Mouse (Mus musculus) CD4-positive, CD25-positive, alpha-beta regulatory T cell, adult 4 months (primary cell): ENCODE data around the gene Clba1. TPM values are rescaled to one million over a fixed set of nuclear protein-coding genes. Genes with fewer than 3 reads are reported as not detected.
"Not testable (repeated sequence)": the region's sequence is repeated elsewhere in the genome, so short reads cannot be mapped to it uniquely, and the experiment has no call there.

Experiments
- ATAC-seq: one replicate; pipeline ENCODE4 v1.8.0; 2017
- polyA plus RNA-seq, 2 experiments: library from polyadenylated mRNA; unstranded; fragments of 100-300 nt; shearing (Covaris generic); gene quantifications; one replicate each; pipeline ENCODE4 v1.2.1; 2017

Clba1 gene
- polyA plus RNA-seq, 2 experiments from 2014 or later: 0.22 TPM; not detected in 1

DNA sequence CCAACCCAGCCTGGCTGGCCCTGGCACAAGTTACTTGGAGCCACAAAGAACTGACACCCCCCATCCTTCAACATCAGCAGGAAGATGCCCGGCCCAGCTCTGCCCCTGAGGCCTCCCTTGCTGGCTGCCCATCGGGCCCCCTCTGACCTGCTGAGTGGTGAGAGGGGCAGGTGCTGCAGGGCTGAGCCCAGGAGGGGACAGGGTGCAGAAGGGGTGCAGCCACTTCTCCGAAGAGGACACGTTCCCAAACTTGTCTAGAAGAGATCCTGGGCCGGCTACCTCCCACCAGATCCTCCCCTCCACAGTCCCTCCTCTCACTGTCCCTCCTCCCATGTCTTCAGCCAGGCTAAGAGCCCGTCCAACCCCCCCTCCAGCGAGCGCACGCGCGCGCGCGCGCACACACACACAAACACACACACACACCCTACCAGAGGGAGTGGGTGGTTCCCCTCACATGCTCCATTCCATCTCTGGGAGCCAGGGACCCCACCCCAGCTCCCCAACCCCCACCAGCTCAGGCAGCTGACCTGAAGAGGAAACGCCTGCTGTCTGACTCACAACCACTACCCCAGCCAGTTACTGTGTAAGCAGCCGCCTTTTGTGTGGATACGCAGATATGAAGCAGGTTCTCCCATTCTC, 13.2 kb upstream of the Clba1 start:
- ATAC-seq: no peak

DNA sequence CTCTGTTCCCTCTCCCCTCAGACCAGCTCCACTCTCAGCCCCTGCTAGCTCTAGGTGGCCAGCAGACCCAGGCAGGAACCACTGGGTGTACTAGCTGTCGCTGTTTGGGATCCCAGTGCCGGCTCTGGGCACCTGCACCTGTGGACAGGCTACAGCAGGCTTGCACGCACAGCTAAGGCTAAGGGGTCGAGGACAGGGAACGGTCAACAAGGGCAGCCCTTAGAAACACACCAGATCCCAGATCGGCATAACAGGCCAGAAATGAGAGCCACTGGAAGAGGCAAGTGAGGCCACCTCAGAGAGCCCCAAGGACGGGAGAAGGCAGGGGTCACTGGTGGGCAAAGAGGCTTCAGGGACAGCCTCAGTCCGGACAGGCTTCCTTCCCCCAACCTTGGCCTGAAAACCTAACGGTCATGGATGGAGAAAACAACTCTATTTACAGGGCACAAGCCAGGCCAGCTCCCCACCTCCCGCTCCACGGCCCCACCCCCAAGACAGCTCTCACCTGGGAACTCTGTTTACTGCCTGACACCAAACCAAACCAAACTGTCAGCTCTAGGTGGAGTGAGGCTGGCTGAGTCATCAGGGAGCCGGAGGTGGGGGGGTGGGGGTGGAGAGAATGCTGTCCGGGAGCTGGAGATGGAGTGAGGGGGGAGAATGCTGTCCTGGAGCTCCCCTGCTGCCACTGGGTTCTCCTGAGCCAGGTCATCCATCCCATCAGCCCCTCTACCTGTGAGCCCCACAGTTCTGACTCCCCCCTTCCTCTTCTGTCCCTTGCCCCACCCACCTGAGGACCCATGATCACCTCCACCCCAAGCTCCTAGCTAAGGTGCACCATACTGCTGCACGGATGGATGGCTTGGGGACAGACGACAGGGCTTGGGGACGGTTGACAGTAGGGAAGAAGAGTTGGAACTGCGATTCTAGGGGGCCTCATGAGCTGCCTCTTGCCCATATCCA, 11.9 kb upstream of the Clba1 start:
- no peak for ATAC-seq

DNA sequence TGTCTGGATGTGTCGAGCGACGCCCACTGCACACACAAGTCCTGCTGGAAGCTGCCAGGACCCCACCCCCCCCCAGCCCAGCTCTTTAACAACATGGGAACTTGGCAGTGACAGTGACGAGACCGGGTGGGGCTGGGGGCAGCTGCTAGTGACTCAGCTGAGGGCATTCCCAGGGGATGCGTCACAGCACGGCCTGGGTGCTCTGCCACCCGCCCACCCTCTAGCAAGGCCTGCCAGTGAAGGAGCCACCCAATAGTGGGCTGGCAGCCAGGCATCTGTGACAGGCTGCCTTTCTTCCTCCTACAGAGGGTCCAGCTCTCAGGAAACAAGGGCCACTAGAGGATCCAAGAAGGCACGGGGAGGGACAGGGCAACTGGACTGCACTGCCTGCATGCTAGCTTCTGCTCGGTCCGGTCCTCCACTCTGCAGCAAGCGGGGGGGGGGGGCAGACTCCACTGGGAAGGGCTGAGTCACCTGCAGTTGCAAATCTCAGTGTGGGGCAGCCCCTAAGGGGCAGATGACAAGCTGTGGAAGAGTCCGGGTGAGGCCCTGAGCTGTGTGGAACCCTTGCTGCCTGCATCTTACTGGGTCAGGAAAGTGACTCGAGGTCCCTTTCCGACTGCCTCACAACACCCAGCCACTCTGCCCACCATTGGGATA, 10.9 kb upstream of the Clba1 start:
- ATAC-seq: no peak

DNA sequence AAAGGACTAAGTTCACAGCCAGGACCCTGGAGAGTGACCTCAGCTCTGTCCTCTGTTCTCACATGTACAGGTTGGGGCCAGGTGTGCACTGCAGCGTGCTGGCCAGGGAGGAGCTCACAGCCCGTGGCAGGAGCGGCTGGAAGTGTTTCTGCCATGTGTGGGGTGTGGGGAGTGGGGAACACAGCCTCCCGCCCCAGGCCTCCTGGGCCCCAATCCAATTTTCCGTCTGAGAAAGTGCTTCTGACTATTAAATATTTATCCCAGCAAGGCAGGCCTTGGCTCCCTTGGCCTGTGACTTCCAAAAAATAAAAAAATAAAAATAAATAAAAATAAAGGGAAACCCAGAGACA, 10.4 kb upstream of the Clba1 start:
- no peak for ATAC-seq

DNA sequence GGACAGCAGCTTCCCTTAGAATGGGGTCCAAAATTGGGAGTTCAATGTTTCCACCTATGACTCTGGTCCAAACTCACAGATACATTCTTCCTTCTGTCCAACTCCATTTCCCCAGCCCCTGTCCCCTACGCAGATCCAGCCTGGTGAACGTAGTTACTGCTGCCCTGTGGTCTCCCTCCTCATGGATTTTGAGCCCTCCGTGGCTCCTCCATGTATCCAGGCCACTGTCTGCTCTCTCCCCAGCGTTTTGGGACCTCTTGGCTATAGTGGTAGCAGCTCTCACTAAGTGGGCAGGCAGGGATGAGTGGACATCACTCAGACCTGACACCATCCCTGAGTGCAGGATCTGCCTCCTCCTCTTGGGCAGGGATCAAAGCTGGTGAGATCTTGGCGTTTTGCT, 10.0 kb upstream of the Clba1 start:
- ATAC-seq: no peak

DNA sequence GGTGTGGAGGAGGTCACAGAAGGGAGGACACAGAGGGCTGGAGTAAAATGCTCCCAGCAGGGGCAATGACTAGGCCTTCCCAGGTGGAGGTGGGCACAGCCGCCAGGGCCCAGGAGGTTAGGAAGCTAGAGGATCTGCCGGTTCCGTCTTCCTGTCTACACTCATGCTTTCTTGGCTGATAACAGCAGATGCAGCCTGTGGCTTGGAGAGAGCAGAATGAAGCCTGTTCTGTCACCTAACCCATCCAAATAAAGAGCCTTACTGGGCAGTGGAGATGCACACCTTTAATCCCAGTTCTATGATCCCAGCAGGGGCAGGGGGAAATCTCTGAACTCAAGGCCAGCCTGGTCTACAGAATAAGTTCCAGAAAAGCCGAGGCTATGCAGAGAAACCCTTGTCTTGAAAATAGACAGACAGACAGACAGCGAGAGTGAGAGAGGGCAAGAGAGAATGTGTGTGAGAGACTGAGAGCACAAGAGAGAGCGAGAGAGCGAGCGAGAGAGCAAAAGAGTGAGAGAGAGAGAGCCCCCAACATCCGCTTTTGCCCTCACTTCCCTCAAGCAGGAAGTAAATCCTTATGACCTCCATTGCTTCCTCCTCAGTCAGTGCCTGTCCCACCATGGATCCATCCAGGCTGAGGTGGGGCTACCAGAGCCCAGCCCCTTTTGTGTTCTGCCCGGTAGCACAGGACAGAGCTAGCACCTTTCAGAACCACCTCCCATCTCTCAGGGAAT, 9.3 kb upstream of the Clba1 start:
- no peak for ATAC-seq

DNA sequence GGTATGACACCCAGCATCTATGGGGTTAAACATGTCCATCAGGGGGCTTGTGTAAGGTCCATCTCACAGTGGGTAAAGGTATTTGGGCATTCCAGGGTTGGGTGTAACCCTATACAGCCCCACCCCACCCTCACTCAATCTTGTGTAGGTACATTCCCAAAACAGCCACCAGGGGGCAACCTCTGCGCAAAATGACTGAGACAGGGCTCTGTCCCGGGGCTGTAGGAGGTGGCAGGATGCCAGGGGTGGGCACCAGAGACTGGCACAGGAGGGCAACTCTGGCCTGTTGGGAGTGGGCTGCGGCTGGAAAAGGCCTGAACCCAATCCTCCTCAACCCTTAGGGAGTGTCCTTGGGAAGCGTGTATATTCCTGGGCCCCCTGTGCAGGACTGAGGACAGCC, 8.3 kb upstream of the Clba1 start:
- peak; percentile 74 for ATAC-seq

DNA sequence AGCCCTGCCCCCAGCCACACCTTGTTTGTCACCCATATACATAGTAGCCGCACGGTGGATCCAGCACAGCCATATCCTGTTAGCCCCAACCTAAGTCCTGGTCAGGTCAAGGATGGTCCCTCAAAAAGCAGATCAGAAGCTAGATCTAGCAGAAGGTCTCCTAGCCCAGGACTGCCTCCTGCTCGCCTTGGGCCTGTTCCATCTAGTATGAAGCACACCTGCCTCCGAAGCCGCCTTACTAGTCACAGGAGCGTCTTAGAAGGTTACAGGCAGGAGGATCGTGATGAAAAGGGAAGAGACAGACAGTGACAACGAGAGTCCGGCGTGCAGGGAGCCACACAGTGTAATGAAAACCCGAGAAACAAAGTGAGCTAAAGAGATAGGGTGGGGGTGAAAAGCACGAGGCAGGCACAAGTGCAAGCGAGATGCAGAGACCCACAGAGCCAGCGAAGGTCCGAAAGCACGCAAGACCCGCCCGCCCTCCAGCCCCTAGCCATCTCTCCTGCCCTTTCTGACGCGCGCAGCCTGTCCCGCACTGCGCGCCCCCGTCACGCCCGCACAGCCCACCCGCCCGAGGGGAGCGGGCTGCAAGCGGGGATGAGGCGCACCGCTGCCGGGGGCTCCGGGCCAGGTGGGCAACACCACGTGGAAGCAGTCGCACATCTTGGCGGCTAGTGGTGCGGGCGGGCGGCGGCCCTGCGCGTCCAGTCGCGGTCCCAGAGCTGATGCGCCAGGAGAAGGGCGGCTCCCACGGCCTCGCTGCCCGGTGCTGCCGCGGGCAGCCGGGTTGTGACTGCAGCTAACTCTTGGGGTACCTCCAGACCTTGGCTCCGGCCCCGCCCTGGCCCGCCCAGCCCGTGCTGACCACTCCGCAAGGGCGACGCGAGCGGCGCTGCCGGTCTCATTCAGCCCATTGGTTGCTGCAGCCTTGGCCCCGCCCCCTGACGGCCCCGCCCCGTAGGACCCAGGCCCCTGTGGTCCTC, 6.6 kb upstream of the Clba1 start, which contains the start of gene Ahnak2:
Ahnak2 (minus strand) TSS at position 794 of the 983 bp plus-strand sequence.
- no peak for ATAC-seq

DNA sequence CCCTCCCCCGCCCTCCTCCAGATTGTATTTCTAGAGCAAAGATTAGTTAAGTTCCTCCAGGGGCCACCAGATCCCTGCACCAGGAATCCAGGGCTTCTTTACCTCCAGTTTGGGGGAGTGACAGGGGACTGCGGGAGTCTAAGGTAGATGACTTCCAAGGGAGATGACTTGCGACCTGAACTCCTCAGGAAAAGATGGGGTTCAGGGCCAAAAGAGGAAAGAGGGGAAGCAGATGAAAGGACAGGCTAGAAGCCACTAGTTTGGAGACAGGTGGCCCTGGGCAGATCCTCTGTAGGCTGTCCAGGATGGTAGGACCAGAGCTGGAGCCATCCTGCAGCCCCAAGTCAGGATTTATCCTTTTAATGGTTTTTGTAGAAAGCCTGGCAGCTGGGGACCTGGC, 5.8 kb upstream of the Clba1 start:
- ATAC-seq: no peak

DNA sequence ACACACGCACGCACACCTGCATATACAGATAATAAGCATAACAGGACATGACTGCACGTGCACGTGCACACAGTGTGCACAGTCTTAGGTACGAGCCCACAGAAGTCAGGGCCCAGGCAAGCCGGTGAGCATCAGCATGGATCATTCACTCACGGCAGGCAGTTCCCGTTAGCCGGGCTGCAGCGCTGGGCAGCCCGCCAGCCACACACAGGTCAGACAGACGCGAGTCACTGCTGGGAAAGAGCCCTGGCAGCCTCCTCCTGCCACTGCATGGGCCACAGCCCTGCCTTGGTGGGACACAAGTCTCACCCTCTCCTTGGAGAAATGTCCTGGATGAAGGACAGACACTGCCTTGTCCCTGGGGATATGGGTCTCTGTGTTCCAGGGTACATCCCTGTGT, 4.7 kb upstream of the Clba1 start:
- no peak for ATAC-seq

DNA sequence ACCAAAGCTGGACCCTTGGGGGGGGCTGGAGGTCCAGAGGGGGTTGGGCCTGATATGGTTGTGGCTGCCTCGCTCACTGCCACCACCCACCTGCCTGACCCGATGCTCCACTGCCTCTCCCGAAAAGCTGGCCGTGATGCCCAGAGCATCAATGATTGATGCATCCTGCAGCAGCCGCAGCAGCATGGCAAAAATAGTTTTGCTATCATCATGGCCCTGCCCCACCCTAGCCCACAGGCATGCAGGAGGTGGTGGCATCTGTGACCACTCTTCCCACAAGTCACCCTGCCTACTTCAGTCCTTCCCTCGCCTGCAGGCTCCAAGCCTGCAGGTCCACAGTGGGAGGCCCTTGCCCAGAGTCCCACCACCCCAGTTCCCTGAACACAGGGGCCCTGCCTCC, 2.7 kb upstream of the Clba1 start:
- no peak for ATAC-seq

DNA sequence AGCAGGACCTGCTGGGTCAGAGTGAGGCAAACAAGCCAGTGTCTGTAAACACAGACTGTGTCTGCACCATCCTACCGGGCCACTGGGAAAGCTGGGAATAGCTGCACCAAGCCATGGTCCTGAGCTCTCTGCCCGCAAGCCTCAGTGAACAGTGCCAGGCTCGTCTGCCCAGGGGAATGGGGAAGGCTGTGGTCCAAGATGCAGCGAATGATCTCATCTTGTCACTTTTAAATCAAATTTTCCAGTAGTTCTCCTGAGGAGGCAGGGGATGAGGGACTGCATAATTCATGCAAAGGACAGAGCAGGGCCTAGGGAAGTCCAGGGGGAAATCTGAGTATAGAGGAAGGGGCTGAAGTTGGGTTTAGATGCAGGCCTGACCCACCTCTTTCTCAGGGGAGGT, 941 bp upstream of the Clba1 start:
- ATAC-seq: no peak

DNA sequence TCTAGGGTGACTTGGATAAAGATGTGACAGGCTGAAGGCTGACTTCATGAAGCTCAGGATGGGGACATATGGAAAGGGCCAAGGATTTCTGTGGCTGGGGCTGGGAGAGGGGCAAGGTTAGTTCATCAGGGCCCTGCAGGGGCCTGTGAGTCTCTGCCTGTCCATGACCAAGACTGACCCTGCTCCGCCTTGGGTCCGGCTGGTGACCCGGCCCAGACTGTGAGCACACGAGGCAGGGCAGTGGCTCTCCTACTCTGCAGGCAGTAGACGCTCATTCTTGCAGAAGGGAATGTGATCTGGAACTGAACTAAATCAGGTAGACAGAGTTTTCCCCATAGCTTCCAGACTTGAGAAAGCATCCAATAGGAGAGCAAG, 538 bp upstream of the Clba1 start:
- ATAC-seq: no peak

DNA sequence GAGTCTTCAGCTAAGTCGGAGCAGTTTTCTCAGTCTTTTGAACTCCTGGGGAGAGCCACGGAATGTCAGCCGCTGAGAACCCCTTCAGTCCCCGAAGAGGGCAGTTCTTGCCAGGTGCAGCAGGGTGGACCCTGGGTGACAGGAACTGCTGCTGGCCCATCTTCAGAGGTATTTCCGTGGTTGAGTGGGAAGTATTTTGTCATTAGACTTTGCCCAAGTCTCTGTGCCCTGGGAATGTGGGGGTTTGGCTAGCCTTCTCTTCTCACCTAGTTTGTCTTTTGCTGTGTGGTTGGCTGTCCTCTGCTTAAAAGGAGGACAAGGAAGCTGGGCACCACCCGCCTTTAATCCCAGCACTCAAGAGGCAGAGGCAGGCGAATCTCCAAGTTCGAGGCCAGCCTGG, 904 bp downstream of the Clba1 start:
- ATAC-seq: no peak

DNA sequence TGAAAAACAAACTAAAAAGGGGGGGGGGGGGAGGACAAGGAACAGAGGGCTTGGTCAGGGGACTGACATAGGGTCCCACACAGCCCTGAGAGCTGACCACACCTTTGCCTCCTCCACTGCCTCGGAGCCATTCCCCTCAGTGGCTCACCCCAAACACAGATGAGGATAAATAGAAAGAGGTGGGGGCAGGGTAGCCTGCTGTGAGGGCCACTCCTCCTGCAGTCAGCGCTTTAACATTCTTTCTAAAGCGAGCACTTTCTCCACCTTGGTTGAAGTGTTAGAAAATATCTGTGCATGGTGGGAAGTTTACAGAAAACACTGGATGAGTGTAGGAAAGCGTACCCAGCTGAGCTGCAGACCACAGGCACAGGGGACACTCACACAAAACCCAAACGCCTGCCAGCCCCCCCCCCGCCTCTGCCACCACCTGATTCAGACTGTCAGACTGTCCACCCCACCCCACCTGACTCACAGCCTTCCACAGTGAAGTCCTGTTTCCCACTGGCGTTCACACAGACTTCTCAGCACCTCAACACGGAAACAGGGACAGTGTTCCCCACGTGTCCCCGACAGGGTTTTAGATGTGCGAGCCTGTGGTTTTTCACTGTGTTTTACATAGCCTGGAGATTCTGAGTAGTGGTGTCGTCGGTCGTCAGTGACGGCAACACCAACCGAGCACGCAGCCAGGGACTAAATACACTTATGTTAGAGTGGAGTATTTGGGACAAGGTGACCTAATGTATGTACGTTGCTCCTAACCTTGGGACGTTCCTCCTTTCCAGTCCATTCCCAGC, 1.6 kb downstream of the Clba1 start:
- ATAC-seq: no peak

DNA sequence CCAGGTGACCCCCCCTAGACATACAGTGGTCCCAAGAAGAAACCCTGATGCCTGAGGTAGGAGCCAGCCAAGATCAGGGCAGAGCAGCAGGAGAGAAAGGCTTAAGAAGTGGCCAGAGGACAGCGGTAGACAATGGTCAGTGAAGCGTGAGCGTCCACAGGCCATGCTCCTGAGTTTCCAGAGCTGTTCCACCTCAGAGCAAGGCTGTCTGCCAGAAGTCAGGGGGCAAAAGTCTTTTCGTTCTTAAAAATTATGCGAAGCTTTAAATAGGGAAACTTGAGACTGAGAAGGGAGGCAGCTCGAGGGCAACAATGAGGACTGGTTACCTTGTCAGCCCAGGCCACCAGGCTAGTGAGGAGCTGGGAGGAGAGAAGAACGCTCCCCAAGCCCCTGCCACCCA, 4.6 kb downstream of the Clba1 start:
- no peak for ATAC-seq

DNA sequence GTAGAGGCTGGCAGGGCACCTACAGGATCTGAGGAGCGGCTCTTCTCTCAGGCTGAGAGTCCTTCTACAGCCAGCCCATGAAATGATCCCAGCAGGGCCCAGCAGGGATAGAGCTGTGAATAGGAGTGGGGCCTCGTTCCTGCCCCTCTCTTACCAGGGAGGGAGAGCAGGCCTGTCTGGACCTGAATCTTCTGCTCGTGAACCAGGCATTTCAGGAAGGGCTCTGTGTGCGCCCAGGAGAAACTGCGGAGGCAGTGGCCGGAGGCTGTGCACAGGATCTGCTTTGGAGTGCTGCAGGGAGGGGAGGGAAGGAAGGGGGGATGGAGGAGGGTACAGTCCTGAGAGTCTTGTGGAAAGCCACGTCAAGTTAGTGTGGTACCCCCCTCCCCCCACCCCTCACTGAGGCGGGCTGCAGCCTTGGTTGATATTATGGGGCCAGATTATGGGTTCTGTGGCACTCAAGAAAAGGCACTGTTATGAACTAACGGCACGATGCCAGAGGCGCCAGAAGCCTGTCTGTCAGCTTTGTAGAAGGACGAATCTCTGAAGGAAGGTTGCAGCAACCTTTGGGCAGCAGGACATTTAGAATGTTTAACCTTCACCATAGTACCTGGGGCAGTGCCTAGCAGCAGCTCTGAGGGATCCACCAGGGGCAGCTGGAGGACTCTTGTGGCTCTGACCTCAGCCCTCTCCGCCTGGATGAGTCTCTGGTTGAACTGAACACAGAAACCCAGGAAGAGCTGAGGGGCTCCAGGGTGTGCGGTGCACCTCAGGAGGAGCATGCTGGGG, 6.1 kb downstream of the Clba1 start:
- no peak for ATAC-seq

DNA sequence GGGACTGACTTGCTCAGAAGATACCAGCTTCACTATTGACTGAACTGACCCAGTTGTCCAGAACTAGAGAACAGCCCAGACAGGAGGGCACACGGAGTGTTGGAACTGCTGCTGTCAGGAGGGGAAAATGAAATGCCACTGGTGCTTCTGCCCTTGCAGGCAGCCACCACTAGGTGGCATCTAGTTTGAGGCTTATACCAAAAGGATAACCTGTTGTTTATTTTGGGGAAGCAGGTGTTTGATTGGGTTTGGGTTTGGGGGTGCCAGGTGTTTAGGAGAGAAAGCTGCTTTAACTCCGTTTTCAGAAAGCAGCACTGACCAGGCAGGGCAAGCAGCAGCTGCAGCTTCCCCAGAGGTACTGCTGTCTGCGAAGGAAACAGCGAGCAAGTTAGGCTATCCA, 7.6 kb downstream of the Clba1 start:
- ATAC-seq: peak; percentile 75

DNA sequence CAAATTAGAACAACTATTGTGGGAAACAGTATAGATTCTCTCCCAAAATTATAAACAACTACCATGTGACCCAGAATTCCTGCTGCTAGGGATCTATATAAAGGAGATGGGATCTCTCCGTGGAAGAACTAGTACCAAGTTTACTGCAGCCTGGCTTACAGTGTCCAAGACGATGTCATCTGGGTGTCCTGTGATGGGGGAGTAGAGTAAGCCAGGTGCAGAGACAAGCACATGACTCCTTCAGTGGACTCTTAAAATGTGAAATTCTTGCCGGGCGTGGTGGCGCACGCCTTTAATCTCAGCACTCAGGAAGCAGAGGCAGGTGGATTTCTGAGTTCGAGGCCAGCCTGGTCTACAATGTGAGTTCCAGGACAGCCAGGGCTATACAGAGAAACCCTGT, 8.1 kb downstream of the Clba1 start:
- not testable (repeated sequence) for ATAC-seq

DNA sequence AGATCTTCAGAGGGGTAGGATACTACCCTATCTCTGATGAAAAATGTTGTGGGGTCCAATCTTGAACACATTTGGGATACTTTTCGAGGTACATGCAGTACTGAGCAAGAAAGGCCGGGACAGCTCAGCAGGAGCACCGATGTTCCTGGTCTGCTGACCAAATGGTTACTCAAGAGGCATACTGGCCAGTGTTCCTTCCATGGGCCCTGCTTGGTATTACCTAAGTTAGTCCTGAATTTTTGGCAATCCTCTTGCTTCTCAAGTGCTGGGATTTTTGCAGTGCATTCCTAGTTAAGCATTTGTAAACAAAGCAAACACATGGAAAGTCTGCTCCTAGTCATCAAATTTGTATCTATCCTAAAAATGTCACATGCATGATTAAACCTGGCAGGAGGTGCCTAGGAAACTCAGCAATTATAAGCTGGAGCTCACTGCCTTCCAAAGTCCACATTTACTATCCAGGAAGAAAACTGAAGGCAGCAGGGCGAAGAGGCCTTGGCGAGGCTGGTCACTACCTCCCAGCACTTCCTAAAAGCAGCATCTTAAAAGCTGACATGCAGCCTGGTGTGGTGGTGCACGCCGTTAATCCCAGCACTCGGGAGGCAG, 10.4 kb downstream of the Clba1 start:
- ATAC-seq: no peak
